Mouse (Mus musculus) cerebral cortex, adult 2 months (tissue): ENCODE measurements around the gene Trem1.

Source experiments
- WGBS: fragments of 180-500 bp; shearing (Covaris S2); methylation state at CpG from one replicate; pipeline ENCODE4 v1.1.7; 2018; 5-methylcytosine and 5-hydroxymethylcytosine counted together

Gene Trem1

GRCm38 (mm10) chr17:48232518-48232917 lies at the start of gene Trem1:
Trem1 (plus strand) TSS chr17:48232768.
- 84% methylated on average over 6 of the region's 6 CpGs for WGBS

- WGBS = 75% methylated on average over 5 of the region's 5 CpGs
Measured at GRCm38 (mm10) chr17:48185252-48185651, 47.3 kb upstream of the Trem1 start.

GRCm38 (mm10) chr17:48192366-48192765 lies 40.2 kb upstream of the Trem1 start:
- 81% methylated on average over 2 of the region's 2 CpGs for WGBS

GRCm38 (mm10) chr17:48203086-48203485 lies 29.5 kb upstream of the Trem1 start:
- WGBS = 97% methylated on average over 12 of the region's 12 CpGs

- 98% methylated on average over 12 of the region's 12 CpGs for WGBS
Measured at GRCm38 (mm10) chr17:48212596-48212995, 20.0 kb upstream of the Trem1 start.

GRCm38 (mm10) chr17:48213511-48213910 lies 19.1 kb upstream of the Trem1 start:
- WGBS = 82% methylated on average over 5 of the region's 5 CpGs

GRCm38 (mm10) chr17:48215429-48215828 lies 17.1 kb upstream of the Trem1 start:
- WGBS = 97% methylated on average over 1 of the region's 1 CpGs

- 86% methylated on average over 7 of the region's 7 CpGs for WGBS
Measured at GRCm38 (mm10) chr17:48230680-48231079, 1.9 kb upstream of the Trem1 start.

GRCm38 (mm10) chr17:48233789-48234188 lies 1.2 kb downstream of the Trem1 start:
- 92% methylated on average over 4 of the region's 4 CpGs for WGBS

GRCm38 (mm10) chr17:48234550-48234949 lies 2.0 kb downstream of the Trem1 start:
- WGBS = 71% methylated on average over 5 of the region's 5 CpGs

- 51% methylated on average over 4 of the region's 4 CpGs for WGBS
Measured at GRCm38 (mm10) chr17:48235773-48236370, 3.3 kb downstream of the Trem1 start.

- 87% methylated on average over 8 of the region's 8 CpGs for WGBS
Measured at GRCm38 (mm10) chr17:48237621-48238020, 5.1 kb downstream of the Trem1 start.

GRCm38 (mm10) chr17:48247221-48247928 lies 14.8 kb downstream of the Trem1 start, which contains the start of gene Trem3:
Trem3 (plus strand) TSS chr17:48247777.
- WGBS = 76% methylated on average over 11 of the region's 11 CpGs

- 74% methylated on average over 11 of the region's 11 CpGs for WGBS
Measured at GRCm38 (mm10) chr17:48249501-48249900, 16.9 kb downstream of the Trem1 start.

GRCm38 (mm10) chr17:48250631-48251030 lies 18.1 kb downstream of the Trem1 start:
- WGBS = 85% methylated on average over 7 of the region's 7 CpGs

- 76% methylated on average over 2 of the region's 2 CpGs for WGBS
Measured at GRCm38 (mm10) chr17:48261868-48262267, 29.3 kb downstream of the Trem1 start.

GRCm38 (mm10) chr17:48263741-48264362 lies 31.3 kb downstream of the Trem1 start, which contains the start of gene Treml4:
Treml4 (plus strand) TSS chr17:48264295.
- WGBS = 76% methylated on average over 3 of the region's 3 CpGs

- 88% methylated on average over 7 of the region's 7 CpGs for WGBS
Measured at GRCm38 (mm10) chr17:48264662-48265061, 32.1 kb downstream of the Trem1 start.

- WGBS = 38% methylated on average over 2 of the region's 2 CpGs
Measured at GRCm38 (mm10) chr17:48266138-48266537, 33.6 kb downstream of the Trem1 start.

GRCm38 (mm10) chr17:48266610-48267304 lies 34.2 kb downstream of the Trem1 start:
- WGBS = 50% methylated on average over 2 of the region's 2 CpGs

GRCm38 (mm10) chr17:48267591-48267990 lies 35.0 kb downstream of the Trem1 start:
- WGBS = 90% methylated on average over 1 of the region's 1 CpGs

- WGBS = 75% methylated on average over 4 of the region's 4 CpGs
Measured at GRCm38 (mm10) chr17:48269833-48270232, 37.3 kb downstream of the Trem1 start.
